Mouse (Mus musculus) T-helper 17 cell (primary cell): ENCODE data around the gene Amdhd1.

Experiments used
- in situ Hi-C, 2 experiments: fragments of 300-600 bp; cut with MboI, MseI; formaldehyde crosslinking; loops; 1 replicate in 1 of 2; 2 replicates in 1 of 2; pipeline ENCODE4 v1.15.1; 2025; ENCODE audit warnings: high pct_unique_total_duplicates in 2 of 2

The Amdhd1 gene

DNA sequence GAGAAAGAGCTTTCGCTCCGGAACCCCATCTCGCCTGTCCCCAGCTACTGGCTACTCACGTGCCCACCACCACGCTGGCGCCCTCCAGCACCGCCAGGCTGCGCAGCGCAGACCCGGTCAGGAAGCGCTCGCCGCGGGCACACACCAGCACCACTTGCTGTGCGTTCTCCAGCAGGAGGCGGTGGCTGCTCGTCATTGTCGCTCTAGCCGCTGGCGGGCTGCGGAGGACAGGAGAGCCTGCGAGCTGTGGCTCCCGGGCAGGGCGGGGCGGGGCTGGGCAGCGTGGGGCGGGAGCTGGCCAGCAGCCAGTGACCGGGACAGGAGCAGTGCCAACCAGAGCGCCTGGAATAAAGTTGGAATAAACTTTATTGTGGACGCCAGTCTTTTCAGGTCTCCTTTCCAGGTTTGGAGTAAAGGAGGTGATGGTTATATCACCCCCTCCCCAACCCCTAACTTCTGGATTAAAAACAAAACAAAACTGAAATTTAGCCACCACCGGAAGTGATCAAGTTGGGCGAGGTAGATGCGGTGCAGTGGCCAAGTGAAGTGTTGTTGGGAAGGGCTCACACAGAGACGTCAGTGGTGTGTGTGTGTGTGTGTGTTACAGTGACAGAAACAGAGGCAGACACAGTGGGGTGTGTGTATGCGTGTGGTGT, at the start of gene Amdhd1:
Gene Amdhd1, minus strand, starts transcription at position 259 of the 656 bp plus-strand sequence.
- in situ Hi-C loops: no loop called here

GRCm38 (mm10) chr10:93589281-93589848, 49.5 kb upstream of the Amdhd1 start, which contains the start of gene Snrpf:
TSS of gene Snrpf (minus strand) at chr10:93589706.
- in situ Hi-C loops: no loop called here

GRCm38 (mm10) chr10:93588796-93589195, 49.0 kb upstream of the Amdhd1 start:
- in situ Hi-C loops: no loop called here

DNA sequence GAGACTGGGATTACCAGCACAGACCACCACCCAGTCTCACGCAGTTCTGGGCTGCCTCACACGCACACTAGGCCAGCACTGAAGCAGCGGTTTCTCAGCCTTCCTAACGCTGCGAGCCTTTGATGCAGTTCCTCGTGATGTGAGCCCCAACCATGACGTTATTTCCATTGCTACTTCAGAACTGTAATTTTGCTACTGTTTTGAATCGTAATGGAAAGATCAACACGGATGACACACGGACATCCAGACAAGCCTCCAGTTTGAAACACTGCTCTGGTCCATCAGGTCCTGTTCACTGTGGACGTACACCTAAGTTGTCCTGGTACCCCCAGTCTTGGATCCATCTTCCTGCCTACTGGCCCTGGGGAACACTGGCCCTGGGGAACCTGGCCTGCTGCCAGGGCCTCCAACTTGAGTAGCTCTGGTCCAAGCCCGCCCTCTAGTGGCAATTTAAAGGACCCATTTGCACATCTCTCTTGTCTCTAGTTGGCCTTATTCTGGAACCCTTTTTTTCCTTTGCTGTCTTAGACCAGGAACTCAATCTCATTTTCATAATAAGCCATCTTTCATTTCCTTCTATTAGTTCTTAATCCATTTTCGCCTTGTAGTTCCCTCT, 37.5 kb upstream of the Amdhd1 start:
- in situ Hi-C loops: loop anchor here in 1 of 2 experiments (5.0 kb wide), 1 partner anchor 90 kb away; the partner anchor contains the start of gene Hal

GRCm38 (mm10) chr10:93575960-93576359, 36.1 kb upstream of the Amdhd1 start:
- in situ Hi-C loops: loop anchor here in 1 of 2 experiments (5.0 kb wide), 1 partner anchor 89 kb away; the partner anchor contains the start of gene Hal

DNA sequence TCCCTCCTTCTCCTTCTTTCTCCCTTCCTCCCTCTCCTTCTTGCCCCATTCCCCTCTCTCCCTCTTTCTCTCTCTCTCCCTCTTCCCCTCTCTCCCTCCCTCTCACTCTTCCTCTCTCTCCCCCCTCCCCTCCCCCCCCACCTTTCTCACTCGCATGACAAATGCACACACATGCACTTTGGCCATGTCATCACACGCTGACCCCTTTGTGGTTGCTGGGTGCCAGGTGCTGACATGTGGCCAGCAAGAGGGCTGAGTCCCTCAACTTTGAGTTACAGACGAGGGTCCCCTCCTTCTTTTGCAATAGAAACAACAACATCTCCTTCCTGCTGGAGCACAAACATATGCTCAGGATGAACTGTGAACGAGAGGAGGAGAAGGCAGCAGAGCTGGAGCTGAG, 35.1 kb upstream of the Amdhd1 start:
- in situ Hi-C loops: loop anchor here in 1 of 2 experiments (5.0 to 25.0 kb wide), 2 partner anchors 88 to 513 kb away; partner anchors contain the start of gene Hal

GRCm38 (mm10) chr10:93572209-93572608, 32.4 kb upstream of the Amdhd1 start:
- in situ Hi-C loops: loop anchor here in 1 of 2 experiments (25.0 kb wide), 1 partner anchor 510 kb away; no protein-coding TSS in a partner anchor

DNA sequence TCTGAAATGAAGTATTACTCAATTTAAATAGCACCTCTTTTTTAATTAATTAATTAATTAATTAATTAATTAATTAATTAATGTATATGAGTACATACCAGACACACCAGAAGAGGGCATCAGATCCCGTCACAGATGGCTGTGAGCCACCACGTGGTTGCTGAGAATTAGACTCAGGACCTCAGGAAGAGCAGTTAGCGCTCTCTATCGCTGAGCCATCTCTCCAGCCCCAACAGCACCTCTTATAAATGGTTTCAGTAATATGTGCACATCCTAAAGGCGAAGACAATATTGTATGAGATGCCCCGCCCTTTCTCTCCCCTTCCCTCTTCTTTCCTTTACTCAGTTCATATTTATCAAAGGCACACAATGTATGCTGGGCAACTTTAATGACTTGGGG, 28.8 kb upstream of the Amdhd1 start:
- in situ Hi-C loops: loop anchor here in 1 of 2 experiments (25.0 kb wide), 1 partner anchor 506 kb away; no protein-coding TSS in a partner anchor

DNA sequence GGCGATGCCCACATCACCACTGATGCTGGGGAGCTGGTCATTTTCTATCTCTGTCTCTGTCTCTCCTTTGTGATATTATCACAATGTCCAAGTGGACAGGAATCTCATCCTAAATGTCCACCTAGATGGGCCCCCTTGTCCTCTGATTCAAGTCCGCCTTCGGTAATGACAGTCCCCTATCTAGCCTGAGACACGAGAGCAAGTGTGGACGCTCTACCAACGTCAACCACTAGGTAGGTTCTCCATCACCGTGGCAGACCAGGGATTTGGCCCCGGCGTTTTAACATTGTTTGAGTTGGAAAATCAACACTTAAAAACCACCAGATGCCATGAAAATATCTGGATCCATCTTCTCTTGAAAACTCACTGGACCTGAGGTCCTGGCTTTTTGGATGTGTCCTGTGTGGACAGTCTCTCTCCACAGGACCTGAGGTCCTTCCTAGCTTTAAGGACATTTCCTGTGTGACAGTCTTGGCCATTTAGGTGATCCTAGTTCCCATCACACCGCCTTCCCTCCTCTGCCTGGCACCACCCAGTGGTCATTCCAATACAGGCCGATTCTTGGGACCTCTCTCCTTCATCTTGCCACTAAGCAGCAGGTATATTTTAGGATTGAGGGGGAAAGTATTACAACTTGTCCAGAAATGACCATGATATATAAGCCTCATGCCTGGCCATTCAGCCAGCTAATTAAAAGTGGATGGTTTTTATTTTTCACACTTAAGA, 28.2 kb upstream of the Amdhd1 start:
- in situ Hi-C loops: loop anchor here in 1 of 2 experiments (25.0 kb wide), 1 partner anchor 506 kb away; no protein-coding TSS in a partner anchor

DNA sequence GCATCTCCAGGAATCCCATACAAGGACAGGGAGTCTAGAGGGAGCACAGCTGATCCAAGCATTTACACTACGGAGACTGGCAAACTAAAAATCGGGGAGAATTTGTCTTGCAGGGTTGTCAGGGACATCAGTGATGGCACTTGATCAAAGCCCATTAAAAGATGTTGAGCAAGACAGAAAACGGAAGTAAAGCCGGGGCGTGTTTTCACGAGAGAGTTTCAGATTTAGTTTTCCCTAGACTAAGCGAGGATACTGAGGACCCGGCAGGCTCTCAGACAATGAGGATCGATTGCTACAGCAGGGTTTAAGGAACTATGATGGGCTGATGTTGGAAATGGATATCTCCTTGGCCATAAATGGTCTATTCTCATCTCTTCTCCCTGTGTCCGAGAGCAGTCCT, 27.2 kb upstream of the Amdhd1 start:
- in situ Hi-C loops: loop anchor here in 1 of 2 experiments (25.0 kb wide), 1 partner anchor 505 kb away; no protein-coding TSS in a partner anchor

- in situ Hi-C loops: loop anchor here in 1 of 2 experiments (25.0 kb wide), 1 partner anchor 502 kb away; no protein-coding TSS in a partner anchor
Measured at GRCm38 (mm10) chr10:93564518-93565090, 24.8 kb upstream of the Amdhd1 start.

- in situ Hi-C loops: loop anchor here in 1 of 2 experiments (25.0 kb wide), 1 partner anchor 497 kb away; no protein-coding TSS in a partner anchor
Measured at GRCm38 (mm10) chr10:93559786-93560185, 20.0 kb upstream of the Amdhd1 start.

GRCm38 (mm10) chr10:93557971-93558370, 18.1 kb upstream of the Amdhd1 start:
- in situ Hi-C loops: loop anchor here in 1 of 2 experiments (25.0 kb wide), 1 partner anchor 496 kb away; no protein-coding TSS in a partner anchor

GRCm38 (mm10) chr10:93552596-93552995, 12.8 kb upstream of the Amdhd1 start:
- in situ Hi-C loops: loop anchor here in 1 of 2 experiments (5.0 to 25.0 kb wide), 2 partner anchors 60 to 490 kb away; no protein-coding TSS in a partner anchor

GRCm38 (mm10) chr10:93549821-93550220, 10.0 kb upstream of the Amdhd1 start:
- in situ Hi-C loops: loop anchor here in 1 of 2 experiments (5.0 to 25.0 kb wide), 2 partner anchors 58 to 488 kb away; no protein-coding TSS in a partner anchor

GRCm38 (mm10) chr10:93548991-93549390, 9.2 kb upstream of the Amdhd1 start:
- in situ Hi-C loops: no loop called here

GRCm38 (mm10) chr10:93547741-93548270, 8.0 kb upstream of the Amdhd1 start:
- in situ Hi-C loops: no loop called here

GRCm38 (mm10) chr10:93544172-93544571, 4.3 kb upstream of the Amdhd1 start:
- in situ Hi-C loops: no loop called here

- in situ Hi-C loops: no loop called here
Measured at GRCm38 (mm10) chr10:93543176-93543575, 3.3 kb upstream of the Amdhd1 start.

DNA sequence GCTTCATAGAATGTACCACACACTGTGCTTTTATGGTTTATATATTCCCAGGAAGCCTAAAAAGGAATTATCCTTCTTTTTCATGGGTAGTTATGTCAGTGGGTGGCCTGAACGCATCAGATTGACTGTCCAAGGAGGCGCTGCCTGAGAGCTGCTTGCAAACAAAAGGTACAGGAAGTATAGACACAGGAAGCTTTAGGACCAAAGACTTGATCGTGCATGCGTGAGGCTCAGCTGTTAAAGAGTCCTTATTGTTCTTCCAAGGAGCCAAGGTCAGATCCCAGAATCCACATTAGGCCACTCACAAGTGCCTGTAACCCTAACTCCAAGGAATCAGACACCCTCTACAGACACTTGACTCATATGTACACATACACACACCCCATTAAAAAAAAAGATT, 2.5 kb upstream of the Amdhd1 start:
- in situ Hi-C loops: no loop called here
